Mouse (Mus musculus): ENCODE results near the gene Myo15b. TPM values are rescaled to one million over a fixed set of nuclear protein-coding genes. Genes with fewer than 3 reads are reported as not detected.

Gene Myo15b
- polyA plus RNA-seq, 1 experiment from 2014 or later = 0.28 TPM

- Histone ChIP-seq H3K4me2 (ENCODE audit: low read depth, low read length) (peak within 1 kb of the TSS; percentile 95), H3K4me3 (ENCODE audit: low read depth, low read length) (peak within 1 kb of the TSS; percentile 64), H3K27me3 (ENCODE audit: control insufficient read depth, insufficient read depth, low read length) (no peaks in the 10 kb centered on the region), H3K36me3 (ENCODE audit: control insufficient read depth, insufficient read depth, low read length) (peaks cover 4% of the 10 kb centered on the region), H3K9me3 (ENCODE audit: control insufficient read depth, low read length) (no peaks in the 10 kb centered on the region), H3K4me1 (ENCODE audit: control insufficient read depth, insufficient read depth, low read length) (peaks cover 13% of the 10 kb centered on the region), H3K27ac (ENCODE audit: low read depth, low read length) (peak within 1 kb of the TSS; percentile 45; the same call in 1 of the 2 replicates), H3K9ac (replicated peaks; ENCODE audit: low read depth, low read length) (peak within 1 kb of the TSS; percentile 64)
- peak; percentile 98 for ATAC-seq (ENCODE audit: low read depth)
- under 1% methylated on average over 28 of the region's 28 CpGs for WGBS
Observed at GRCm38 (mm10) chr11:115933108-115933746, 75.0 kb downstream of the Myo15b start, which contains the start of the genes Sap30bp and Recql5. Sap30bp (plus strand) TSS chr11:115933282. Recql5 (minus strand) TSS chr11:115933477.

GRCm38 (mm10) chr11:115933747-115934110 lies 75.5 kb downstream of the Myo15b start:
- ATAC-seq (ENCODE audit: low read depth) = peak; percentile 38; the same call in 1 of the 2 replicates
- 1% methylated on average over 16 of the region's 16 CpGs for WGBS
- H3K4me3 ChIP-seq (ENCODE audit: low read depth, low read length) = peak overlapping the region; percentile 64

GRCm38 (mm10) chr11:115939690-115940329 lies 81.6 kb downstream of the Myo15b start:
- Histone ChIP-seq H3K4me3 (ENCODE audit: low read depth, low read length) (no peak overlapping the region), H3K27me3 (ENCODE audit: control insufficient read depth, insufficient read depth, low read length) (no peaks in the 10 kb centered on the region), H3K9ac (replicated peaks; ENCODE audit: low read depth, low read length) (no peak overlapping the region), H3K4me2 (ENCODE audit: low read depth, low read length) (no peak overlapping the region), H3K36me3 (ENCODE audit: control insufficient read depth, insufficient read depth, low read length) (peaks cover 29% of the 10 kb centered on the region), H3K9me3 (ENCODE audit: control insufficient read depth, low read length) (no peaks in the 10 kb centered on the region), H3K4me1 (ENCODE audit: control insufficient read depth, insufficient read depth, low read length) (no peaks in the 10 kb centered on the region; the same call in 1 of the 2 replicates), H3K27ac (ENCODE audit: low read depth, low read length) (no peak overlapping the region)
- WGBS = 42% methylated on average over 6 of the region's 6 CpGs
- no peak for ATAC-seq (ENCODE audit: low read depth)

More at GRCm38 (mm10) chr11:115933747-115934110, 75.5 kb downstream of the Myo15b start:
- Histone ChIP-seq H3K27ac (ENCODE audit: low read depth, low read length) (peak overlapping the region; percentile 45; the same call in 1 of the 2 replicates), H3K9me3 (ENCODE audit: control insufficient read depth, low read length) (no peaks in the 10 kb centered on the region), H3K9ac (replicated peaks; ENCODE audit: low read depth, low read length) (peak overlapping the region; percentile 64), H3K4me2 (ENCODE audit: low read depth, low read length) (peak overlapping the region; percentile 54), H3K4me1 (ENCODE audit: control insufficient read depth, insufficient read depth, low read length) (peaks cover 13% of the 10 kb centered on the region), H3K27me3 (ENCODE audit: control insufficient read depth, insufficient read depth, low read length) (no peaks in the 10 kb centered on the region), H3K36me3 (ENCODE audit: control insufficient read depth, insufficient read depth, low read length) (peaks cover 9% of the 10 kb centered on the region)

GRCm38 (mm10) chr11:115941980-115942379 lies 83.8 kb downstream of the Myo15b start:
- ATAC-seq (ENCODE audit: low read depth) = no peak
- Histone ChIP-seq H3K4me3 (ENCODE audit: low read depth, low read length) (no peak overlapping the region), H3K27me3 (ENCODE audit: control insufficient read depth, insufficient read depth, low read length) (no peaks in the 10 kb centered on the region), H3K4me2 (ENCODE audit: low read depth, low read length) (no peak overlapping the region), H3K9ac (replicated peaks; ENCODE audit: low read depth, low read length) (no peak overlapping the region), H3K27ac (ENCODE audit: low read depth, low read length) (no peak overlapping the region), H3K36me3 (ENCODE audit: control insufficient read depth, insufficient read depth, low read length) (peaks cover 29% of the 10 kb centered on the region), H3K4me1 (ENCODE audit: control insufficient read depth, insufficient read depth, low read length) (no peaks in the 10 kb centered on the region), H3K9me3 (ENCODE audit: control insufficient read depth, low read length) (no peaks in the 10 kb centered on the region)
- 87% methylated on average over 7 of the region's 7 CpGs for WGBS

Other genes starting within 250 kb of the Myo15b start
- gene Mif4gd, start 245.4 kb upstream of the Myo15b start, polyA plus RNA-seq (2014; fragmentation: Nextera tagmentation; extraction: Ambion mirVana) = 11.0 and 12.3 TPM in 2 replicates
- 45.3 and 53.0 TPM in 2 replicates for gene Slc25a19, start 230.1 kb upstream of the Myo15b start, polyA plus RNA-seq (2014; fragmentation: Nextera tagmentation; extraction: Ambion mirVana)
- gene Grb2, start 149.8 kb upstream of the Myo15b start, polyA plus RNA-seq (2014; fragmentation: Nextera tagmentation; extraction: Ambion mirVana) = 115 and 126 TPM in 2 replicates
- 17.0 and 21.7 TPM in 2 replicates for gene Tmem94, start 93.0 kb upstream of the Myo15b start, polyA plus RNA-seq (2014; fragmentation: Nextera tagmentation; extraction: Ambion mirVana)
- gene Caskin2, start 44.8 kb upstream of the Myo15b start, polyA plus RNA-seq (2014; fragmentation: Nextera tagmentation; extraction: Ambion mirVana) = 9.5 and 13.1 TPM in 2 replicates
- gene Tsen54, start 43.7 kb upstream of the Myo15b start, polyA plus RNA-seq (2014; fragmentation: Nextera tagmentation; extraction: Ambion mirVana) = 16.8 and 17.0 TPM in 2 replicates
- gene Llgl2, start 34.4 kb upstream of the Myo15b start, polyA plus RNA-seq (2014; fragmentation: Nextera tagmentation; extraction: Ambion mirVana) = 0.50 and 0.80 TPM in 2 replicates
- gene Smim5, start 41.6 kb downstream of the Myo15b start, polyA plus RNA-seq (2014; fragmentation: Nextera tagmentation; extraction: Ambion mirVana) = 1.6 and 1.8 TPM in 2 replicates
- gene Smim6, start 53.6 kb downstream of the Myo15b start, polyA plus RNA-seq (2014; fragmentation: Nextera tagmentation; extraction: Ambion mirVana) = 0.43 and 0.64 TPM in 2 replicates
- 40.1 and 45.5 TPM in 2 replicates for gene Sap30bp, start 74.9 kb downstream of the Myo15b start, polyA plus RNA-seq (2014; fragmentation: Nextera tagmentation; extraction: Ambion mirVana)
- 15.3 and 19.9 TPM in 2 replicates for gene Recql5, start 75.1 kb downstream of the Myo15b start, polyA plus RNA-seq (2014; fragmentation: Nextera tagmentation; extraction: Ambion mirVana)
- gene Itgb4, start 116.3 kb downstream of the Myo15b start, polyA plus RNA-seq (2014; fragmentation: Nextera tagmentation; extraction: Ambion mirVana) = 1.6 and 2.3 TPM in 2 replicates
- gene Galk1, start 154.3 kb downstream of the Myo15b start, polyA plus RNA-seq (2014; fragmentation: Nextera tagmentation; extraction: Ambion mirVana) = 45.0 and 53.6 TPM in 2 replicates
- 1,887 and 2,049 TPM in 2 replicates for gene H3f3b, start 169.6 kb downstream of the Myo15b start, polyA plus RNA-seq (2014; fragmentation: Nextera tagmentation; extraction: Ambion mirVana)
- 29.1 and 29.5 TPM in 2 replicates for gene Unk, start 171.9 kb downstream of the Myo15b start, polyA plus RNA-seq (2014; fragmentation: Nextera tagmentation; extraction: Ambion mirVana)
- gene Unc13d, start 219.6 kb downstream of the Myo15b start, polyA plus RNA-seq (2014; fragmentation: Nextera tagmentation; extraction: Ambion mirVana) = 0.88 and 0.98 TPM in 2 replicates
- 161 and 177 TPM in 2 replicates for gene Wbp2, start 228.6 kb downstream of the Myo15b start, polyA plus RNA-seq (2014; fragmentation: Nextera tagmentation; extraction: Ambion mirVana)

Measured in neural tube, embryonic 14.5 days (tissue).